Comparison of ENCODE assay signal across 35 mouse cellular contexts in the genomic region with DNA sequence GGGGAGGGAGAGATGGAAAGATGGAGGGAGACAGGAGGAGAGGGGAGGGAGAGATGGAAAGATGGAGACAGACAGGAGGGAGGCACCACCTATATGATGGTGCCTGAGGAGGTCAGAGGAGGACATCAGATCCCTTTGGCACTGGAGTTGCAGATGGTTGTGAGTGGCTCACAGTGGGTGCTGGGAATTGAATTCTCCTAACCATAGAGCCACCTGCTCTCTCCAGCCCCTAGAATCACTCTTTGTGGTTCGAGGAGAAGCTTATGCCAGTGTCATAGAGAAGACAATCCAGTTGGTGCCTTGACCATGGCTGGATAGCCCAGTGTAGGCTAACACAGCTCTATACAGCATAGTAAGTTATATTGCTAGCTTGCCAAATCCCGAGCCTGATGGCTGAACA.
"Had no signal": no experiment of that assay in that cellular context is flagged by ENCODE, and none has a peak within 500 bp of the region (broad histone marks: within the 10 kb centered on the region; RNA-seq: fewer than 3 reads in every experiment).

No protein-coding gene starts in this region.

- H3K27me3 ChIP-seq: heart, embryonic 12.5 days; heart, embryonic 13.5 days; heart, embryonic 15.5 days; hindbrain, embryonic 12.5 days; hindbrain, embryonic 13.5 days; hindbrain, embryonic 15.5 days; intestine, embryonic 15.5 days; kidney, embryonic 15.5 days had no signal

- DNase-seq: heart, postnatal 10 days; heart, postnatal 14 days; heart, postnatal 36 days; heart, postnatal 4 days; kidney, adult 11 months; kidney, adult 18-20 months; kidney, adult 2 months; kidney, adult 8-10 months; kidney, adult 9 months; kidney, postnatal 10 days; kidney, postnatal 14 days; kidney, postnatal 25 days; kidney, postnatal 36 days; kidney, postnatal 4 days; layer of hippocampus, adult 9-11 months; layer of hippocampus, postnatal 36 days had no signal

- H3K27ac ChIP-seq: heart, embryonic 10.5 days; heart, embryonic 13.5 days; heart, embryonic 15.5 days; hindbrain, embryonic 10.5 days; hindbrain, embryonic 12.5 days; hindbrain, embryonic 13.5 days; hindbrain, embryonic 14.5 days; hindbrain, embryonic 15.5 days; hindbrain, postnatal 0 days; intestine, embryonic 15.5 days; kidney, embryonic 15.5 days; kidney, postnatal 0 days; layer of hippocampus, adult 2 months; left cerebral cortex, adult 2 months had no signal

- H3K4me1 ChIP-seq: heart, embryonic 12.5 days; heart, embryonic 13.5 days; heart, embryonic 15.5 days; hindbrain, embryonic 10.5 days; hindbrain, embryonic 12.5 days; hindbrain, embryonic 13.5 days; hindbrain, embryonic 15.5 days; intestine, embryonic 15.5 days had no signal

- H3K9me3 ChIP-seq: heart, embryonic 10.5 days; heart, embryonic 12.5 days; heart, embryonic 13.5 days; heart, embryonic 15.5 days; hindbrain, embryonic 10.5 days; hindbrain, embryonic 12.5 days; hindbrain, embryonic 13.5 days; hindbrain, embryonic 15.5 days; intestine, embryonic 15.5 days; kidney, embryonic 15.5 days had no signal

- H3K4me2 ChIP-seq: heart, embryonic 12.5 days; heart, embryonic 13.5 days; heart, embryonic 15.5 days; hindbrain, embryonic 12.5 days; hindbrain, embryonic 13.5 days; hindbrain, embryonic 14.5 days; hindbrain, embryonic 15.5 days; intestine, embryonic 15.5 days; kidney, embryonic 15.5 days had no signal

- H3K4me3 ChIP-seq: heart, embryonic 10.5 days; heart, embryonic 12.5 days; heart, embryonic 13.5 days; heart, embryonic 15.5 days; hindbrain, embryonic 10.5 days; hindbrain, embryonic 12.5 days; hindbrain, embryonic 13.5 days; hindbrain, embryonic 15.5 days; intestine, embryonic 15.5 days; kidney, embryonic 15.5 days; layer of hippocampus, adult 2 months; left cerebral cortex, adult 2 months had no signal

- H3K9ac ChIP-seq: heart, embryonic 12.5 days; heart, embryonic 13.5 days; heart, embryonic 15.5 days; hindbrain, embryonic 12.5 days; hindbrain, embryonic 13.5 days; hindbrain, embryonic 14.5 days; hindbrain, embryonic 15.5 days; intestine, embryonic 15.5 days; kidney, embryonic 15.5 days had no signal

- H3K36me3 ChIP-seq: heart, embryonic 10.5 days; heart, embryonic 12.5 days; heart, embryonic 13.5 days; heart, embryonic 15.5 days; hindbrain, embryonic 10.5 days; hindbrain, embryonic 12.5 days; hindbrain, embryonic 13.5 days; hindbrain, embryonic 15.5 days; intestine, embryonic 15.5 days; kidney, embryonic 15.5 days had no signal

- ATAC-seq: hindbrain, embryonic 16.5 days; hindbrain, postnatal 0 days; inflammation-experienced regulatory T-cells, adult 6 months; intestine, embryonic 15.5 days; intestine, embryonic 16.5 days; intestine, postnatal 0 days had no signal
